Mouse (Mus musculus): ENCODE measurements around the gene Parp8. TPM values are rescaled to one million over a fixed set of nuclear protein-coding genes. Genes with fewer than 3 reads are reported as not detected.

Parp8 gene
- total and polyA plus RNA-seq, 2 experiments from 2014 or later, result 23.9 to 38.7 TPM

DNA sequence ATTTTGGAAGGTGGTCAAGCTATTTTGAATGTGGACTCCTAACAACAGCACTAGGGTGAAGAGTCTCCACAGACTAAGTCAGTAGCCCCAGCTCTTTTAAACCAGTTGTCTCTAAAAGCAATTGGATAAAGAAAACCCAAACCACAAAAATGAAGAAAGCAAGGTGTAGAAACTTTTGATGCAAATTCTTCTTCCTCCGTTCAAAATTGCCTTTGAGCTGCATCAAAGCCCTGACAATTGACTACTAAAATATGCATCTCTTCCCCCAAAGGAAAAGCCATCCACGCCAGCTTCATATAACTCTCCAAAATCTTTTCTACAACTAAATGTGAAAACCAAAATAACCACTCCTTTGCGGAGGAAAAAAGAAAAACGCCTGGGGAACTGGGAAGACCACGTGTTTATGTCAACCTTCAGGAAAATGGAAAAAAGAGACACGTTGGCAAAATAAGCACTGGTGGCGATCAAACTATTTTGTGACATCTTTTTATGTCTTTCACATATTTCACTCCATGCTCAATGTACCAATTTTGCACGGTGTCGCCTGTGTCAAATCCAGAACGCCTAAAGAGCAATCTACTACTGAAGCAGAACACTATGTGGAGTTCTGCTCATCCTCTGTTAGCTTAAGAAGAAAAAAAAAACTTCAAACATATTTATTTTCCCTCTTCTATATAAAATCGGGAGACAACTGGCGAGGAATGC, 1.8 kb downstream of the Parp8 start:
- peak overlapping the region; percentile 62 for H3K4me2 ChIP-seq (ENCODE audit: low read depth, low read length)
- ATAC-seq (no peak), DNase-seq (ENCODE audit: low spot score) (peak; percentile 29)
- peak overlapping the region; percentile 96 for H3K27ac ChIP-seq
- TF ChIP-seq CTCF (IDR thresholded peaks at IDR 0.05; ENCODE audit: low read depth), result no peak
- peak overlapping the region; percentile 96 for H3K9ac ChIP-seq (replicated peaks; ENCODE audit: low read length)
- peaks cover 3% of the 10 kb centered on the region for H3K4me1 ChIP-seq (ENCODE audit: insufficient read depth, low read length)
- no peaks in the 10 kb centered on the region for H3K9me3 ChIP-seq (ENCODE audit: low read length)
- H3K4me3 ChIP-seq (ENCODE audit: low read length), result peak overlapping the region; percentile 96
- WGBS, result 2% methylated on average over 12 of the region's 12 CpGs
- no peaks in the 10 kb centered on the region for H3K27me3 ChIP-seq (ENCODE audit: insufficient read depth, low read length)
- H3K36me3 ChIP-seq (ENCODE audit: insufficient read depth, low read length), result no peaks in the 10 kb centered on the region

GRCm38 (mm10) chr13:117020631-117021030, 4.7 kb downstream of the Parp8 start:
- Histone ChIP-seq H3K27me3 (ENCODE audit: insufficient read depth, low read length) (no peaks in the 10 kb centered on the region), H3K4me1 (ENCODE audit: insufficient read depth, low read length) (peaks cover 3% of the 10 kb centered on the region), H3K4me3 (ENCODE audit: low read length) (no peak overlapping the region), H3K4me2 (ENCODE audit: low read depth, low read length) (no peak overlapping the region), H3K9me3 (ENCODE audit: low read length) (no peaks in the 10 kb centered on the region), H3K9ac (replicated peaks; ENCODE audit: low read length) (no peak overlapping the region), H3K36me3 (ENCODE audit: insufficient read depth, low read length) (no peaks in the 10 kb centered on the region), H3K27ac (no peak overlapping the region)
- WGBS, result 76% methylated on average over 6 of the region's 6 CpGs
- ATAC-seq (no peak), DNase-seq (ENCODE audit: low spot score) (no peak)
- no peak for TF ChIP-seq CTCF (IDR thresholded peaks at IDR 0.05; ENCODE audit: low read depth)

DNA sequence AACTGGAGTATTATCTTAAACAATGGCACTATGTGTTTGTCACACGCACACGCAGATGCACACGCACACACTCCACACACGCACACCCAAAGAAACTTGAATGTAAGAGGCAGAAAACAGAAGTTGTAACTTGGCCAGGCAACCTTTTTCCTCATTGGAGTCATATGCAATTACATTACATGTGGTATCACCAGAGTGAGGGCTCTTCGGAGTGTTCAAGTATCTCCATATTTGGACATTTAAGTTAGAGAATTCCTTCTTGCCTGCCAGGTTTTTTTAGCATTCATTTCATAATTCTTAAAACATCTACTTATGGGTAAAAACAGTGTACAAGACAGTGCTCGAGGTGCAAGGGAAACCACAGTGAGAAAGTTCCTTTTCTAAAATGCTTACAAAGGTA, 6.7 kb downstream of the Parp8 start:
- TF ChIP-seq CTCF (IDR thresholded peaks at IDR 0.05; ENCODE audit: low read depth), result no peak
- H3K36me3 ChIP-seq (ENCODE audit: insufficient read depth, low read length), result no peaks in the 10 kb centered on the region
- H3K4me1 ChIP-seq (ENCODE audit: insufficient read depth, low read length), result peaks cover 3% of the 10 kb centered on the region
- DNase-seq (ENCODE audit: low spot score), result no peak
- no peak for ATAC-seq
- no peaks in the 10 kb centered on the region for H3K9me3 ChIP-seq (ENCODE audit: low read length)
- WGBS, result 94% methylated on average over 6 of the region's 6 CpGs
- no peak overlapping the region for H3K27ac ChIP-seq
- H3K27me3 ChIP-seq (ENCODE audit: insufficient read depth, low read length), result no peaks in the 10 kb centered on the region
- no peak overlapping the region for H3K4me2 ChIP-seq (ENCODE audit: low read depth, low read length)
- no peak overlapping the region for H3K9ac ChIP-seq (replicated peaks; ENCODE audit: low read length)
- no peak overlapping the region for H3K4me3 ChIP-seq (ENCODE audit: low read length)

GRCm38 (mm10) chr13:117013516-117013915, 11.8 kb downstream of the Parp8 start:
- ATAC-seq (no peak), DNase-seq (ENCODE audit: low spot score) (no peak)
- TF ChIP-seq CTCF (IDR thresholded peaks at IDR 0.05; ENCODE audit: low read depth), result no peak
- Histone ChIP-seq H3K9me3 (ENCODE audit: low read length) (no peaks in the 10 kb centered on the region), H3K36me3 (ENCODE audit: insufficient read depth, low read length) (no peaks in the 10 kb centered on the region), H3K4me2 (ENCODE audit: low read depth, low read length) (no peak overlapping the region), H3K27me3 (ENCODE audit: insufficient read depth, low read length) (no peaks in the 10 kb centered on the region), H3K4me3 (ENCODE audit: low read length) (no peak overlapping the region), H3K4me1 (ENCODE audit: insufficient read depth, low read length) (0 out of 2 replicates have a peak, but pooled peaks cover 2% of the 10 kb centered on the region), H3K9ac (replicated peaks; ENCODE audit: low read length) (no peak overlapping the region), H3K27ac (no peak overlapping the region)
- WGBS, result 83% methylated on average over 2 of the region's 2 CpGs

DNA sequence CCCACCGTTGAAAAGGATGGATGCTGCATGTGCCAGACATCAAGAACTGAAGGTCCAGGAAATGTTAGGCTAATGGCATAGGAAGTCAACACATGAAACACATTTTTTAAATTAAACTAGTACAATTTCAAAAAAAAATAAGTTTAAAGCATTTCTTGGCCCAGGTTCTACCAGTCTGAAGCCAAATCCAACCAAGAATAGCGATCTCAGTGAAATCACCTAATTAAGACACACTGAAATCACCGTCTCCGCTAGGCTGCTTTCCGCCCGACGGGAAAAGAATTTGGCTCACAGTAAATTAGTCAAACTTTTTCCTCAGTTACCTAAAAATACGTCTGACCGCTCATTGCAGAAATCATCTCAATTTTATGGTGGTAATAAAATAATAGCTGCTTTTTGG, 13.3 kb downstream of the Parp8 start:
- Histone ChIP-seq H3K9me3 (ENCODE audit: low read length) (no peaks in the 10 kb centered on the region), H3K4me2 (ENCODE audit: low read depth, low read length) (no peak overlapping the region), H3K9ac (replicated peaks; ENCODE audit: low read length) (no peak overlapping the region), H3K4me1 (ENCODE audit: insufficient read depth, low read length) (0 out of 2 replicates have a peak, but pooled peaks cover 2% of the 10 kb centered on the region), H3K4me3 (ENCODE audit: low read length) (no peak overlapping the region), H3K27me3 (ENCODE audit: insufficient read depth, low read length) (no peaks in the 10 kb centered on the region), H3K36me3 (ENCODE audit: insufficient read depth, low read length) (no peaks in the 10 kb centered on the region), H3K27ac (no peak overlapping the region)
- no peak for TF ChIP-seq CTCF (IDR thresholded peaks at IDR 0.05; ENCODE audit: low read depth)
- DNase-seq (ENCODE audit: low spot score) (no peak), ATAC-seq (no peak)
- 86% methylated on average over 9 of the region's 9 CpGs for WGBS

DNA sequence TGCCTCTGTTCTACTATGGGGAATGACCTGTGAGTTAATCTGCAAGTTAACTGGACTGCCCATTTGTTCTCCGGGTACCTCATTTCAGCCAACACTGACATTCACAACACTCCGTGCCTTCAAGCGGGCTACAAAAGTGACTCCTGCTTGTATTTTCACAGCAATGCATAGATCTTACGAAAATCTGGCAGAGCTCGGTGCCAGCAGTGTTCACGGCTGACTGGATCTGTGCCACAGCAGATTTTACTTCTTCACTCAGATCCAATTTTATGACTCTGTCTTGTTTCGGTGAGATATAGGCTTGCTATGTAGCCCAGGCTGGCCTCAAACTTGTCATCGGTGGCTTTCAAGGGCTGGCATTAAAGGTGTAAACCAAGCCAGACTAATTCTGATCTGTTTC, 15.2 kb downstream of the Parp8 start:
- TF ChIP-seq CTCF (IDR thresholded peaks at IDR 0.05; ENCODE audit: low read depth), result no peak
- Histone ChIP-seq H3K4me3 (ENCODE audit: low read length) (no peak overlapping the region), H3K27ac (no peak overlapping the region; the same call in 1 of the 2 replicates), H3K4me2 (ENCODE audit: low read depth, low read length) (peak overlapping the region; percentile 27; the same call in 1 of the 2 replicates), H3K4me1 (ENCODE audit: insufficient read depth, low read length) (0 out of 2 replicates have a peak, but pooled peaks cover 2% of the 10 kb centered on the region), H3K9ac (replicated peaks; ENCODE audit: low read length) (no peak overlapping the region), H3K36me3 (ENCODE audit: insufficient read depth, low read length) (no peaks in the 10 kb centered on the region), H3K27me3 (ENCODE audit: insufficient read depth, low read length) (no peaks in the 10 kb centered on the region), H3K9me3 (ENCODE audit: low read length) (no peaks in the 10 kb centered on the region)
- DNase-seq (ENCODE audit: low spot score), result peak; percentile 64
- WGBS, result 40% methylated on average over 8 of the region's 8 CpGs
- peak; percentile 43; the same call in 1 of the 2 replicates for ATAC-seq
